Mouse (Mus musculus): ENCODE results near the gene Nsun4. TPM values are rescaled to one million over a fixed set of nuclear protein-coding genes. Genes with fewer than 3 reads are reported as not detected.

Gene Nsun4
- polyA plus RNA-seq (2012): 0.11 and 0.37 TPM in 2 replicates

DNA sequence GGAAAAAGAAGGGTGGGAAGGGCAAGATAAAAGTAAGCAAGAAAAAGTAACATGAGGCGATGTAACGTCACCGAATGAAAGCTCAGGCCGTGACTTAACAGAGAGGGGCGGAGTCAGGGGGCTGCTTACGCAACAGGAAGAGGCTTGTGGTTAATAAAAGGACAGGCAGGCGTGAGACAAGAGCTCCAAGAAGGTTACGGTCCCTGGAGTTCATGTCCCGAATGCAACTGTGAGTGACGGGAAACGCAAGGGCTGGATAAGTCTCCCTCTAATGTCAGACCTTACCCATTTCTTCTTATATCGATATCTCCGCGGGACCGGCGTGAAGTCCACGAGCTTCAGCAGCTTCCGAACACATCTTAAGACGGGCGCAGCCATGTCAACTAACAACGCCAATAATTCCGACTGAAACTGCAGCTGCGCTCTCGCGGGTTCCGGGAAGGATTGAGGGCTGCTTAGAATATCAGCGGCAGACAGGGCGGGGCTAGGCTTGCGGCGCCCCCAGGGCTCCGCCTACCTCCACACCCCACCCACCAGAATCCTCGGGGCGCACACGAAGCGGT is at the start of gene Nsun4:
TSS of gene Nsun4 (minus strand) at position 478 of the 563 bp plus-strand sequence.
- TF ChIP-seq GATA1 (IDR thresholded peaks at IDR 0.05; ENCODE audit: low read length): no peak

DNA sequence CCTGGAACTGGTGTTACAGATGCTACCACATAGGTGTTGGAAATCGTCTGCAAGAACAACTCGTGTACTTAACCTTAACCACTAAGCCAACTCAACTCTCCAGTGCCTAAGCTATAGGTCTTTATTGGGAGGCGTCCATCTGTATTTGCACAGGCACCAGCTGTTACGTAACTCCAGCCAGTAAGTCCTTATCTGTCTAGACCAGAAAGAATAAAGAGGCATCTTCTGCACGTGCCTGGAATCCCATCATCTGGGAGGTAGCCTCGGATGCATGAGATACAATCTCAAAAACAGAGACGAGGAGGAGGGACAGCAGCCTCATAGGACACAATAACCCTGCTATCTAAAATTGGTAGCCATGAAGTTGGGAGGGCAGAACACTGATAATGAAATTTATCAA is 47.3 kb upstream of the Nsun4 start:
- peak; percentile 93 for TF ChIP-seq GATA1 (IDR thresholded peaks at IDR 0.05; ENCODE audit: low read length)

DNA sequence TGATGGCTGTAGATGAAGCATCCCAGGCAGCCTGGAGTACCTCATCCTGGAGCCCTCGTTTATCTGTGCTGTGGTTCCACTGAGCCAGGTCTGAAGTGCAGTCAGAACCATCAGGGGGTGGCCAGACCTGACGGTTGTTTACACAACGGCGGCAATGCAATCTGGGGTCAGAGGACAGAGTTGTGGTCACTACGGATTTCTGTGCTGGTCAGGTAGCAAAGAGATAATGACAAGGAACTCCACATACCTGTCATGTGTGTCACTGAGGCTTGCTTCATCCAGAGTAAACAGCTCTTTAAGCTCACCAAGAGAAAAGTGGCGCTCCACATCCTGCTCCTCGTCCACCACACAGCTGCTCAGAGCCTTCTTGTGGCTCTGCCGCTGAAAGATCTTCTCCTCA is 43.5 kb upstream of the Nsun4 start:
- TF ChIP-seq GATA1 (IDR thresholded peaks at IDR 0.05; ENCODE audit: low read length): no peak

DNA sequence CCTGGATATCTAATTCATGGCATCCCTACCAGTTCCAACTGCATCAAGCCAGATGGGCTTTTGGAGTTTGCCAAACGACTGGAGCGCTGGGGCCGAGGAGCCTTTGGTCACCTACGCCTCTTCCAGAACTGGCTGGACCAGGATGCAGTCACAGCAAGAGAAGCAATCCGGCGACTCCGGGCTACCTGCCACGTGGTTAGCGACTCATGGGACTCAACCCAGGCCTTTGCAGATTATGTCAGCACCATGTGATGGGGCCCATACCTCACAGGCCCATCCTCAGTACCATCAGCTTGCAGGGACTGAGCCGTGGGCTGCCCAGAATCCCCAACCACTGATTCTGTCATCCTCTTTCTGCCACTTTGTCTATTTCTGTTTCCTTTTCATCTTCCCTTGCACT is 42.6 kb upstream of the Nsun4 start:
- no peak for TF ChIP-seq GATA1 (IDR thresholded peaks at IDR 0.05; ENCODE audit: low read length)

DNA sequence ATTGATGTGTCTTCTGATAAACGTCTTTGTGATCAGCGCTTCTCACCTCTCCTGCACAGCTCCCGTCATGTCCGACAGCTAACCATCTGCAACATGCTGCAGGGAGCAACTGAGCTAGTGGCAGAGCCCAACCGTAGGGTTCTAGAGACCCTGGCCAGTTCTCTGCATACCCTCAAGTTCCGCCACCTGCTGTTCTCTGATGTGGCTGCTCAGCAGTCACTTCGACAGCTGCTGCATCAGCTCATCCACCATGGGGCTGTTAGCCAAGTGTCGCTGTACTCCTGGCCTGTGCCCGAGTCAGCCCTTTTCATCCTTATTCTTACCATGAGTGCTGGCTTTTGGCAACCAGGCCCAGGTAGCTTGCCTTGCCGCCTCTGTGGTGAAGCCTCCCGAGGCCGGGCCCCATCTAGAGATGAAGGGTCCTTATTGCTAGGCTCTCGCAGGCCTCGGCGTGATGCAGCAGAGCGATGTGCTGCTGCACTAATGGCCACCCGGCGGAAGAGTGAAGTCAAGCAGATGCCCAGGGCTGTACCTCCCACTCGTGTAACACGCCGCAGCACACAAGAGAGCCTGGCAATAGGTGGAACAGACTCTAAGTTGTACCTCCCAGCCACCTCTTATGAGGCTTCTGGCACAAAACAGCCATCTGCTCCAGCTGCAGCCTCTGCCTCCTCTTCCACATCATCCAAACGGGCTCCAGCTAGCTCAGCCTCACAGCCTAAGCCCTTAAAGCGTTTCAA is 35.0 kb upstream of the Nsun4 start:
- no peak for TF ChIP-seq GATA1 (IDR thresholded peaks at IDR 0.05; ENCODE audit: low read length)

DNA sequence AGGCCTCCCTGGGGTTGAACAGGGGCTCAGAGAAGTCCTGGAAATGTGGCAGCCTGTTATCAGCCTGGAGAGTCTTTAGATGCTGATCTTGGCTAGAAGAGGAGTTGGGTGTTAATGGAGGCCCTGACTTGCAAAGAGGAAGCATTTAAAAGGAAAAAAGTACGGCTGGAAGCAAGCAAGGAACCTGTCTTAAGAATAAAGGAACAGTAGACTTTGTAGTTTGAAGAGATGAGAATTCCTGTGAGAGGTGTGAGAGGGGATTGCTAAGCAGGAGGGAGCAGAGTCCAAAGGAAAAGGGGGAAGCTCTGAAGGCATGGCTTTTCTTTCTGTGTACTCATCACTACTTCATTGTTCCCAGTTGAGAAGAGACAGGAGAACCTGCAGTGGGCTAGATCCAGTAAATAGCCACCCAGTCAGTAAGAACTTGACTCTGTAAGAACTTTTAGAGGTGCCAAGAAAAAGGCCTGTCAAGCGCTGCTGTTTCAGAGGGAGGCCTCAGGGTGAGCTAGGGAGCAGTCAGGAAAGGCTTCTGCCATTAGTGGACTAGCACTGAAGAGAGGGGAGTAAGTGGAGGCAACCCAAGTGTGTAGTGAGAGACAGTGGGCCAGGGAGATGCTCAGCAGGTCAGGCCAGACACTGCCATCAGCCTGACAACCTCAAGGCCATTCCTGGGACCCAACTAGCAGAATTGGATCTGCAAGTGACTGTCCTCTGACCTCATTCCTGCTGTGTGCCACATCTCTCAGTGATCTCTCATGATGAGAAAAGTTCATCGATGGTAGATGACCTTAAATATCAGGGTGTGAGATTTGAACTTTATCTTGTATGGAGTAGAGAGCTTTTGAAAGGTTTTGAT is 23.8 kb upstream of the Nsun4 start:
- no peak for TF ChIP-seq GATA1 (IDR thresholded peaks at IDR 0.05; ENCODE audit: low read length)

DNA sequence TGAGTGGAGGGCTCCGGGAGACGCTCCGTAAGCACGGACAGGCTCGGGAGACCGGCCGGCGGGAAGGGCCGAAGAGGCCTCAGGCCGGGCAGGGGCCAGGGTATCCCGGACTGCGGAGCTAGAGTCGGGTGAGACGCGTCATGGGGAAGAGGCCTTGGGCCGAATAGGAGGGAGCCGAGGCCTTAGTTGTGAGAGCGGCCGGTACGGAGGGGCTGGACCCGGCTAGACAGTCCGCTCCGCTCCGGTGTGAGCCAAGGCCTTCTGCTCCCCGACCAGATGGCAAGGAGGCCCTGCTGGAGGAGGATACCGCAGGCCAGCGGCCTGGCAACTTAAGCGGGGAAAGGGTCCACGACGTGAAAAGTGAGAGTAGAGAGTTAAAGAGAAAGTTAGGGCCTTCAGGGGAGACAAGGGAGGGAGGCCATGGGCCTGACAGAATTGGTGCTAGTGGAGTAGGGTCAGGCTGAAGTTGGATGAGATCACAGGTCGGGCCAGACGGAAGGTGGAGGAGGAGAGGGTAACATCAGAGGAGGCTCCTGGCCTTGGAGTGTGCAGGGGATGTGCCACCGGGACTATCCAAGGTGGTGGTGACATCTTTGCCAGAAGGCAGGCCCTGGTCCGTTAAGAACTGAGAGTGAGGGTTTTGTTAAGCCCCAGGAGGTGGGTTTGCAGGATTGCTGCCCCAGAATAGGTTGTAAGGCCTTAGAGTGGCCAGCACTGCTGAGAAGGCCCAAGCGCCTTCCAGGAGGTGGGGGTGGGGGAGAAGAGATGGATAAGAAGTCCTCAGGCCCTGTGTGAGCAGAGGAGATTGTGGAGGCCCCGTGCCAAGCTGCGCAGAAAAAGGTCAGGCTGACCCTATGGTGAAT is 22.9 kb upstream of the Nsun4 start:
- TF ChIP-seq GATA1 (IDR thresholded peaks at IDR 0.05; ENCODE audit: low read length): no peak

DNA sequence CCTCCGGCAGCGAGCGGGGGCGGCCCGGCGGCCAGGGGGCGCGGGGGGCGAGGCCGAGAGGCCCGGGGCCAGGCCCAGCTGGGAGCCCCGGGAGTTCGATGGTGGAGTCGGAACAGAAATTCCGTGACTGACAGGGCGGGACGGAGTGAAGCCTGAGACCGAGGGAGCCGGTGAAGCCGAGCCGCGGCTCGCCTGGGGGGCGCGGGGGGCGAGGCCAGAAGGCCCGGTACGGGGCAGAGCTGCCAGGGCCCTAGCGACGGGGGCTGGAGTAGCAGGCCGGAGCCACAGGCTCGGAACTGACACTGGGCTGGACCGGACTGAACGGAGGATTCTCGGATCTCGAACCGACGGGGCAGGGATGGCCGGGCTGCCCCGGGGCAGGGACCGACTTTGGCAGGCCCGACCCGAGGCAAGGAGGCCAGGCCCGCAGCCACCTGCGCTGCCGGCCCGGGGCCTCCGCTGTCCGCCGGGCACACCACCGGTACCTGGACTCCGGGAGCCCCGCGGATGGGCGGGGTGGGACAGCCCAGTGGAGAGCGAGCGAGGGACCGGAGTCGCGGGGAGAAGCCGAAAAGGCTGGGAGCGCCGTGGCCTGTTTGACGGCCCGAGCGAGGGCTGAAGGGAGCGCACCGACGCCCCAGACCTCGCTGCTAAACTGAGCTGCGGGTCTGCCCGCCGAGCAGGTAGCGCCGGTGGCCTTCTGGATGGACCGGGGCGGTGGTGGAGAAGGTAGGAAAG is 22.1 kb upstream of the Nsun4 start:
- TF ChIP-seq GATA1 (IDR thresholded peaks at IDR 0.05; ENCODE audit: low read length): no peak

DNA sequence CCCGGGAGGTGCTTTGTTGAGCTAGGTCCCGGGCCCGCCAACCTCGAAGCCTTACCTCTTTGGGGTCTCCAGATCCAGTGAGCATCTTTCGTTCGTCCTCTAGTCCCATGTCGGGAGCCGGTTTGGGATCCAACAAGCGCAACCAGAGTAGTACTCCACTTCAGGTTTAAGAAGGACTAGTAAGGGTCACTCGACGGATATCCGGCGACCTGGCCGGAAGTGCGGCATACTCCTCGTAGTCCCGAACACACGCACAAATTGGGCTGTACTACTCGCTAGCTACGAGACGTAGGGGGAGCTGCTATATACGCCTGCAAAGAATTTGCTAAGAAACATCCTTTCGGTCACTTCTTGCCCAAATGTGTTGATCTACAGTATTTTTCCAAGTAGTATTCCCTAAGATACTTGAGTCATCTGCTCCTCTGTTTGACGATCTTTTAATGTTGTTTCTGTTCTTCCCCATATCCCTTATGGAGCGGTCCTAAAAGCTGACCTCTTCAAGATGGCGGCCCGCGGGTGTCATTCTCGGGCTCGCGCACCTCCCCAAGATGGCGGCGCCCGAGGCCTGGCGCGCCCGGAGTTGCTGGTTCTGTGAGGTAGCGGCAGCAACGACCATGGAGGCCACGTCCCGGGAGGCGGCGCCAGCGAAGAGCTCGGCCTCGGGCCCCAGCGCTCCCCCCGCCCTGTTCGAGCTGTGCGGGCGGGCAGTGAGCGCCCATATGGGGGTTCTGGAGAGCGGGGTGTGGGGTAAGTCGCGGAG is 21.4 kb upstream of the Nsun4 start, which contains the start of the genes Uqcrh and Lrrc41:
TSS of gene Uqcrh (minus strand) at position 211 of the 760 bp plus-strand sequence.
TSS of gene Lrrc41 (plus strand) at position 409 of the 760 bp plus-strand sequence.
- TF ChIP-seq GATA1 (IDR thresholded peaks at IDR 0.05; ENCODE audit: low read length): no peak

DNA sequence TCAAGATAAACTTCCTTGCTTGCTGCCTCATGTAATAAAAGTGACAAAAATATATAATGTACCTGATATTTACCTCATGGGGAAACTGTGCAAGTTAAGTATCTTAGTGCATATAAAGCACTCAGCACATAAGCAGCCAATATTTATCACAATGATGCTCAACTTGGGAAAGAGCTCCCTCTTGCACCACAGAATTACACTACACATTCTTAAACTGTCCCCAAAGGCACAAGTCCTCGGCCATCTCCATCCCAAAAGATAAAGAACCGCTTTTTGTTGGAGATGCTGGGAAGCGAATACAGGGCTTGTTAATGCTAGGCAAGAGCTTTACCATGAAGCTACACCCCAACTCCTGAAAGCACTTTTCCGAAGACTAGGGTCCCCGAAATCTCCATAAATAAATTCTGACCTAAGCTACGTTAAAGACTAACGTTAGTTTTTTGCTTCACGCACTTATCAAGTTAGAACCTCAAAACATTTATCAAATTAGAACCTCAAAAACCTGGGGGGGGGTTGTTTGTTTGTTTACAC is 20.5 kb upstream of the Nsun4 start:
- no peak for TF ChIP-seq GATA1 (IDR thresholded peaks at IDR 0.05; ENCODE audit: low read length)

DNA sequence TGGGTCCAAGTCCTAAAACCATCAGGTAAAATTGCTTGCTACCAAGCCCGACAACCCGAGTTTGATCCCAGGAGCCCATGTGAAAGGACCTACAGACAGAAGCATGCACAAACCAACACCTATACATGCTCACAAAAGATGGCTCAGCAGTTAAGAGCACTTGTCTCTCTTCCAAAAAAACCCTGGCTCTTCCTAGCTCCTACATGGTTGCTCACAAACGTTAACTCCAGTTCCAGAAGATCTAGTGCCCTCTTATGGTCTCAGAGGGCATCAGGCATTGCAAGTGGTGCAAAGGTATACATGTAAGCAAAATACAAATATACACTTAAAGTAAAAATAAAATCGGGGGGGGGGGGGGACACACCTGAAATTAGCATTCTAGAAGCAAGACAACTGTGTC is 19.5 kb upstream of the Nsun4 start:
- no peak for TF ChIP-seq GATA1 (IDR thresholded peaks at IDR 0.05; ENCODE audit: low read length)

DNA sequence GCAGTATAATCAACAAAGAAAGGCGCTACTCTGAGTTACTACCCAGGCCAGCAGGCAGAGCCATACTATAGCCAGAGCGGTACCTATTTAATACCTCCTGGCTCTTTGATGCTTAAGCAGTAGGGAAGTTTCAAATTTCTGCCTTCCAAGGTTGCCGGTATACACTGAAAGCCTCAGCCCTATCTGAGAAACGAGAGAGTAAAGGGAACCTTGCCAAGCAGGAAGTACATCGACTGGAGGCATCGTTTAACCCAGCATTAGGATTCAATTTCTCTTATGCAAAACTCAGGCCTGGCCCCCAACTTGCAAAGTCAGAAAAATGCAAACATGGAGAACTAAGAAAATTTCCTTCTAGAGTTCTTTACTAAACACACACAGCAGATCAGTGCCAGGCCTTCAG is 16.4 kb upstream of the Nsun4 start:
- no peak for TF ChIP-seq GATA1 (IDR thresholded peaks at IDR 0.05; ENCODE audit: low read length)

DNA sequence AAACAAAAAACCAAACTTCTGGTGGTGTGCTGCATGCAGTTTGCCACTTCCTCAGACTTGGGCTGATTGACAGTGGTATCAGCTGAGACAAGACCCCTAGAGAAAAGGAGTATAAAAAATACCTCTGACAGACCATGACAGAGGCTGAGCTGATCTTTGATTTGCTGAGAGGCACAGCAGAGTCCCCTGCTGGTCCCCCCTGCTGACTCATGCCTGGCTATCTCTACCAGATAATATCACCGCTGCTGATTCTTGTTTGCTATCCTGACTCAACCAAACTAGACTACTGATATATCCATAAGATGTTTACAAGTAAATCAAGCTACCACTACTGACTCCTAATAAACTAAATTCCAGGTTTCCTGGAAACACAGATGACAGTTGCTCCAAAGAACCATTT is 10.2 kb upstream of the Nsun4 start:
- peak; percentile 70 for TF ChIP-seq GATA1 (IDR thresholded peaks at IDR 0.05; ENCODE audit: low read length)

Data from G1E-ER4 (cell line).